Mouse (Mus musculus) spleen, postnatal 10 days (tissue): ENCODE measurements around the gene Irs2.

Experiments used
- DNase-seq, 2 experiments: peaks; one replicate each; pipeline ENCODE4 v3.0.0; 2021 to 2022; ENCODE audit warnings: low spot score in 2 of 2

Gene Irs2

DNA sequence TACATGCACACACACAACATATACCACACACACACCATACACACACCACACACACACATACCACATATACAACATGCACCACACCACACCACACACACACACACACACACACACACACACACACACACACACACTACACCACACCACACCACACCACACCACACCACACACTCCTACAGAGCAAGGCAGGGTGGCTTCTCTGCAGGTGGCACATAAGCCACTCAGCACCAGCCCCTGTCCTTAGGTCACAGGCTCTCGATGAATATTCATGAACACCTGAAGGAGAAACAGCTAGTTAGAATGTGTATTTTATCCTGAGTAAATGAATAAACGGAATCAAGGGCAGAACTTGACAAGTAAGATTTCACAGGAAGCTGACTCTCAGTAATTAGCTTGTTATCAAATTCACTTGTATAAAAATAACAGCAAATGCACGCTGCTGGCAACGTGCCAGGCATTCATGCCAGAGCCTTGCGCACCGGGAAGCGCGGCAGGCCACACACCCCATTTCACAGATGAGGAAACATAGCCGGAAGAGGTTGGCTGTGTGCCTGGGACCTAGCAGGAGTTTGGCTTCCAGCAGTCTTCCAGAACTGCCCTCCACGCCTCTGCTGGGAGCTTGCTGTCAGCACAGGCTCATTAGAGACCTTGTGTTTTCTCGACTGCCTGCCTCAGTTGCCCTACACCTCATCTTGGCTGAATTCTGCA is 54.8 kb downstream of the Irs2 start:
- peak in 1 of 2 experiments; percentile 26 for DNase-seq

- DNase-seq = no peak
These were observed 55.6 kb downstream of the Irs2 start for GRCm38 (mm10) chr8:10952706-10953105.

GRCm38 (mm10) chr8:10952235-10952634 is 56.0 kb downstream of the Irs2 start:
- DNase-seq = no peak

- DNase-seq = no peak
These were observed 56.7 kb downstream of the Irs2 start for GRCm38 (mm10) chr8:10951567-10951966.

GRCm38 (mm10) chr8:10945939-10946740 is 62.1 kb downstream of the Irs2 start:
- peak; percentile 63 to 82 for DNase-seq

DNA sequence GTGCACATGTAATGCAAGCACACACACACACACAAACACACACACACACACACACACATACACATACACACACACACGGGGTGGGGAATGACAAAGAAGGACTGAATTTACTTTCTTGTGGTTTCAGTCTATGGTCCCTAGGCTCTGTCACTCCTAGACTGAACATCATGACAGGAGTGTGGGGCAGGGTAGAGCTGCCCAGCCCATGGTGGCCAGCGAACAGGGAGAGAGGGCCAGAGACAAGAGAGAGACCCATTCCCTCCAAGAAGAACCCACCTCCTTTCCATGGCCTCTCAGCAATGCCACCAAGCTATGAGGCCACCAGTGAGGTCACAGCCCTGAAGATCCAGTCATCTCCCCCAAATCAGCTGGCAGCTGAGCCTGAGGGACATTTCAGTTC is 62.8 kb downstream of the Irs2 start:
- DNase-seq = no peak

- DNase-seq = no peak
These were observed 64.8 kb downstream of the Irs2 start for GRCm38 (mm10) chr8:10943314-10944060.

DNA sequence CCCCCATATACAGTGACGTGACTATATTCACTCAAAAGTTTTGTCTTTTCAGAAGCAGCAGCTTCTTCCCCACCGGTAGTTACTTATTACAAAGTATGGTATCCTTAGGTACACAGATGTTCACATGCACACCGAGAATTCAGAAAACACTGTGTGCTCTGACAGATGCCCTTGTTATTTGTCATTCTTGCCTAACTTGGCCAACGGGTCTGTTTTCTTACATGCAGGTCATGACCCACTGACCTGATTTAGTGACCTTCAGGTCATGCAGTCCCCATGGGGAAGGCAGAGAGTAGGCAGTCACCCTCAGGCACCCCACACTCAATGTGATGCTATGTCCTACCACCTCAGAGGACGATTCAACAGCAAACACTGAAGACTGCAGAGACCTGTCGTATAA is 68.4 kb downstream of the Irs2 start:
- DNase-seq = no peak

GRCm38 (mm10) chr8:10939210-10939782 is 69.0 kb downstream of the Irs2 start:
- DNase-seq = no peak

DNA sequence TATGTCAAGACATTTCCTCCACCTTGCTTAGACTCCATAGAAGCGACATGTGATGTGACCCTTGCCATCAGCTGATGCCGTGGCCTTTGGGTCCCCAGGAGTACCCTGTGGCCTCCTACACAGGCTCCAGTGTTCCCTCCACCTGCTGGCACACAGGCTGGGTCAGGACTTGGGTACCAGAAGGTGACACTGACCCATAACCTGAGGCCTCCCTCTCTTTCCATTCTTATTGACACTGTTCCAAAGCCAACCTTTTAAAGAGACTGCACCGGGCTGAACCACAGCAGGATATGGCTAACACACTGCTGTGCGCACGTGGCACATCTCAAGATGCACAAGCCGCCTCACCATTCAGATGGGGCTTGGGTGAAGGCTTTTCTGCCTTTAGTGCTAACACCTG is 70.0 kb downstream of the Irs2 start:
- no peak for DNase-seq

DNA sequence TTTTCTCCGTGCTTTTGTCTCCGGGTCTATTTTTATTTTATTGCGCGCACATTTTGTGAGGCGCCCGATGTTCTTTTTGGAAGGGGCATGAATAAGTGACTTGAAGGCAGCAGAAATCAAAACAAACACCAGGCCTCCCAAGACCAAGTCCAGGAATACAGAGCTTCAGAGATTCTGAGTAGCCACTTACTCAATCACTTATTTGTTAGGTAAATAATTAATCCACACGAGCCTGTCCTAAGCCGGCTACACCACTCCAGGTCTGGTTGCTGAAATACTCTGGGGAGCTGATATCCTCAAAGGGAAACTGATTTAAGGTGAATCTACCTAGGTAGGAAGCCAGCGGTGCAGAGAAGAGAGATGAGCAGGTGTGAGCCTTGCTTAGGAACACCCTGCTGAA is 71.6 kb downstream of the Irs2 start:
- DNase-seq = no peak

DNA sequence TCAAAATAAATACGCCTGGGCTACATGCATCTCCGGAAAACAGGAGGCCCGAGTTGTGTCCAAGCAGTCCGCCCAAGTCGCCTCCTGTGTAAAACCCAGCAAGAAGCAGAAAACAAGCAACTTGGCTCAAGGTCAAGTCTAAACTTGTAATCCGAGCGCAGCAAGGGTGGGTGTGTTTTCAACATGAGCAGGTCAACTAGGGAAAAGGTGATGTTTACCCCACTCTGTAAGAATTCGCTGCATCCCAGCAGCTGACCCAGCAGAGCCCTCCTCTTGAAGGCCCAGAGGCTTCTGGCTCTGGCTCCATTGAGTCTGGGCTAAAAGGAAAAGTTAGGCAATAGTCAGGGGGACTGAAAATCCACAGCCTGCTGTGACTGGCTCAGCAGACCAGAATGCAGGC is 73.0 kb downstream of the Irs2 start:
- DNase-seq = no peak
